Mouse (Mus musculus): ENCODE results near the gene Hmga2. TPM values are rescaled to one million over a fixed set of nuclear protein-coding genes. Genes with fewer than 3 reads are reported as not detected.

Hmga2 gene
- polyA plus RNA-seq, 1 experiment from 2014 or later = 12.5 TPM

GRCm38 (mm10) chr10:120397211-120397631, 79.0 kb downstream of the Hmga2 start:
- DNase-seq (ENCODE audit: low read depth, low spot score) (no peak), ATAC-seq (no peak)
- H3K27me3 ChIP-seq = no peaks in the 10 kb centered on the region
- TF ChIP-seq CTCF (IDR thresholded peaks at IDR 0.05) = no peak
- ChIA-PET CTCF (no interaction called here), POLR2A (no interaction called here)
- in situ Hi-C loops (cut with MboI; ENCODE audit: low pct_unique_long_range_greater_than_20kb) = no loop called here

- in situ Hi-C loops (cut with MboI; ENCODE audit: low pct_unique_long_range_greater_than_20kb) = no loop called here
- H3K27me3 ChIP-seq = no peaks in the 10 kb centered on the region
- TF ChIP-seq CTCF (IDR thresholded peaks at IDR 0.05) = no peak
- ATAC-seq = no peak
- ChIA-PET CTCF (interaction anchor here (1.0 kb wide), 1 partner anchor 75 kb away, joined by 3 read pairs; no protein-coding TSS in a partner anchor), POLR2A (no interaction called here)
- no peak for DNase-seq (ENCODE audit: low read depth, low spot score)
Measured at GRCm38 (mm10) chr10:120395550-120395949, 80.7 kb downstream of the Hmga2 start.

GRCm38 (mm10) chr10:120394740-120395139, 81.5 kb downstream of the Hmga2 start:
- ChIA-PET CTCF (no interaction called here), POLR2A (no interaction called here)
- no peak for ATAC-seq
- no peak for DNase-seq (ENCODE audit: low read depth, low spot score)
- H3K27me3 ChIP-seq = no peaks in the 10 kb centered on the region
- TF ChIP-seq CTCF (IDR thresholded peaks at IDR 0.05) = no peak
- in situ Hi-C loops (cut with MboI; ENCODE audit: low pct_unique_long_range_greater_than_20kb) = no loop called here

DNA sequence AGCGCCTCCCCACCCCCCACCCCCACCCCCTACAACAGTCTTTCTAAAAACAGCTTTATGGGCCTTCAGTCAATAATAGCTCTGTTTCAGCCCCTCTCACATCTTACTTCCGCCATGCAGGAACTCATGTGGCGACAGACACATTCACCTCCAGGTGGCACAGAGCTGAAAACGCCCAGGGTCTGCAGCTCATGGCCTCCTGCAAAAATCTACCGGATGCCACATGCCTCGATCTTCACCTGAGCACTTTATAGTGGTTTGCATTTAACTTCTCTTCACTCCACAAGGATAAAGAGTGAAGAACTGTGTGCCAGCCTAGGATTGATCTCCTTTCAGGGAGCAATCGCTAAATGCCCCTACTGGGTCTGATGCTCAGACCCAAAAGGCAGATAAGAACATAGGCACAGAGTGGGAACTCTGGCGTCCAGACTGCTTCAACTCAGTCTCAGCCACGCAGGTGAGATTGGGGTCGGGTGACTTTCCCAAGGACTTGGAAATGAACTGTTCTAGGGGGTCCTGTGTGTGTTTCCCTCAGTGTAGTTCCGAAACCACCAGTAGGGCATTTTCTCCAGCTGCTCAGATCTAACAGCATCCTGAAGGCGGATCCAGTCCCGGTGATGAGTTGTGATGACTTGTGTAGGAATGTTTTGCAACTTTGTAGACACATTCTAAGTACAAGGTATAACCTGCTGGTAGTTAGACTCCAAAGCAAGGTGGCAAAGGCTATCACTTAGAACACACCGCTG, 84.1 kb downstream of the Hmga2 start:
- DNase-seq (ENCODE audit: low read depth, low spot score) = no peak
- no peak for TF ChIP-seq CTCF (IDR thresholded peaks at IDR 0.05)
- in situ Hi-C loops (cut with MboI; ENCODE audit: low pct_unique_long_range_greater_than_20kb) = no loop called here
- ChIA-PET CTCF (interaction anchor here (1.5 to 2.2 kb wide), 2 partner anchors 10 to 13 kb away, joined by 5 to 9 read pairs; no protein-coding TSS in a partner anchor), POLR2A (no interaction called here)
- H3K27me3 ChIP-seq = no peaks in the 10 kb centered on the region
- ATAC-seq = no peak

GRCm38 (mm10) chr10:120390912-120391835, 85.1 kb downstream of the Hmga2 start:
- ChIA-PET CTCF (interaction anchor here (1.5 to 2.2 kb wide), 2 partner anchors 11 to 12 kb away, joined by 5 to 9 read pairs; no protein-coding TSS in a partner anchor), POLR2A (no interaction called here)
- no peaks in the 10 kb centered on the region for H3K27me3 ChIP-seq
- in situ Hi-C loops (cut with MboI; ENCODE audit: low pct_unique_long_range_greater_than_20kb) = no loop called here
- DNase-seq (ENCODE audit: low read depth, low spot score) (no peak), ATAC-seq (no peak)
- TF ChIP-seq CTCF (IDR thresholded peaks at IDR 0.05) = no peak

DNA sequence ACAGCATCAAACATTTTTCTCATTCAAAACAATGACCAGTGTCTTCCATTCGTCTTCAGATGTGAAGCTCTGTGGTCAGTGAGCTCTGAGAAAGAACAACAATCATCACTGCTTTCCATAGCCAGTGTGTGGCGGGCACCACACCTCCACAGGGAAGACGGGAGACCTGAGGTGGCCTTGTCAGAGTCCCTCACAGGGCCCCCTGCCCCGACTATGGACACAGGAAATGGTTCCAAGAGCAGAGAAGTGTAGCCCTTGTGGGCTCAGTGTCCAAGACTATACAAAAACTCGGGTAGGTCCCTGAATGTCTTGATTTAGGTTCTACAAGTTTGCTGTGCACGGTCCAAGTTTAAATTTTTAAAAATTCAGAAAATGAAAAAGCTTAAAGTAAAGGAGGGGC, 86.6 kb downstream of the Hmga2 start:
- in situ Hi-C loops (cut with MboI; ENCODE audit: low pct_unique_long_range_greater_than_20kb) = no loop called here
- TF ChIP-seq CTCF (IDR thresholded peaks at IDR 0.05) = no peak
- POLR2A ChIA-PET = no interaction called here
- H3K27me3 ChIP-seq = no peaks in the 10 kb centered on the region
- CTCF ChIA-PET = interaction anchor here (2.2 kb wide), 1 partner anchor 10 kb away, joined by 9 read pairs; no protein-coding TSS in a partner anchor
- DNase-seq (ENCODE audit: low read depth, low spot score) = no peak
- no peak for ATAC-seq

DNA sequence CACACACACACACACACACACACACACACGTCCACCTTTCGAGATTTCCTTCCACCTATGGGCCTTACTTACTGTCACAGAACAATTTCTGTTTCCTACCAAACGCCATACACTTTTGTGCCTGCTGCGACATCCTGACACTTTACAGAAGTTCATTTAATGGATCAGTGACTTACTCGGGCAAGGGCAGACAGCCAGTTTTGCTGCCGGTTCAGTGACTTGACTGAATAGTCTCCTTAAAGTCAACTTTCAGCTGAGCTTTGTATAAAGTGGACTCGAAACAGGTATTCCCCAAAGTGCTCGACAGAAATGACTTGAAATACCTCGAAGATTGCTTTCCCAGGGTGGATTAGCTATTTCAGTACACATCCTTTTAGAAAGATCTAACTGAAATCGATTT, 87.3 kb downstream of the Hmga2 start:
- ChIA-PET CTCF (no interaction called here), POLR2A (interaction anchor here (0.6 kb wide), 1 partner anchor 21 kb away, joined by 4 read pairs; no protein-coding TSS in a partner anchor)
- DNase-seq (ENCODE audit: low read depth, low spot score) (no peak), ATAC-seq (no peak)
- no peak for TF ChIP-seq CTCF (IDR thresholded peaks at IDR 0.05)
- H3K27me3 ChIP-seq = no peaks in the 10 kb centered on the region
- in situ Hi-C loops (cut with MboI; ENCODE audit: low pct_unique_long_range_greater_than_20kb) = no loop called here

GRCm38 (mm10) chr10:120388400-120388871, 87.8 kb downstream of the Hmga2 start:
- in situ Hi-C loops (cut with MboI; ENCODE audit: low pct_unique_long_range_greater_than_20kb) = no loop called here
- no peak for TF ChIP-seq CTCF (IDR thresholded peaks at IDR 0.05)
- DNase-seq (ENCODE audit: low read depth, low spot score) = no peak
- no peaks in the 10 kb centered on the region for H3K27me3 ChIP-seq
- ChIA-PET POLR2A (interaction anchor here (0.6 kb wide), 1 partner anchor 21 kb away, joined by 4 read pairs; no protein-coding TSS in a partner anchor), CTCF (interaction anchor here (1.1 kb wide), 1 partner anchor 85 kb away, joined by 3 read pairs; no protein-coding TSS in a partner anchor)
- ATAC-seq = no peak

DNA sequence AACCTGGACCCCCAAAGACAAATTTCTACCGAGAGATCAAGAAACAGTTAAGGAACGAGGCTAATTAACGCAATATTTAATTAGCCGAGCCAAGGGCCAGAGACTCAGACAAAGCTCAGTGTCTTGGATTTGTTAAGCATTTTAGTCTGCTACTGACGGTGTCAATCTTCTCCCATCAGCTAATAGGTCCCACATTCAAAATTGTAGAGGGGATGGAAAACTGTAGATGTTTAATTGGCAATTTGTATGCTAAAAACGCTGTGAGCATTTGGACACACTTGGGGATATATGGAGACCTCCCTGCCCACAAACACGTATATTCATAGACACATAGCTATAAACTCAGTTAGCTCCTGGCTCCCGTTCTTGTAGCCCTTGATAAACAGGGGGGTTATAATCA, 89.2 kb downstream of the Hmga2 start:
- ATAC-seq = no peak
- TF ChIP-seq CTCF (IDR thresholded peaks at IDR 0.05) = no peak
- ChIA-PET CTCF (interaction anchor here (2.0 kb wide), 1 partner anchor 18 kb away, joined by 5 read pairs; no protein-coding TSS in a partner anchor), POLR2A (interaction anchor here (0.6 kb wide), 1 partner anchor 21 kb away, joined by 5 read pairs; no protein-coding TSS in a partner anchor)
- DNase-seq (ENCODE audit: low read depth, low spot score) = no peak
- no peaks in the 10 kb centered on the region for H3K27me3 ChIP-seq
- in situ Hi-C loops (cut with MboI; ENCODE audit: low pct_unique_long_range_greater_than_20kb) = no loop called here

- ATAC-seq = no peak
- ChIA-PET POLR2A (interaction anchor here (0.6 kb wide), 1 partner anchor 9 kb away, joined by 3 read pairs; no protein-coding TSS in a partner anchor), CTCF (interaction anchor here (1.2 to 2.0 kb wide), 2 partner anchors 16 to 20 kb away, joined by 3 to 5 read pairs; no protein-coding TSS in a partner anchor)
- DNase-seq (ENCODE audit: low read depth, low spot score) = no peak
- in situ Hi-C loops (cut with MboI; ENCODE audit: low pct_unique_long_range_greater_than_20kb) = no loop called here
- TF ChIP-seq CTCF (IDR thresholded peaks at IDR 0.05) = no peak
- H3K27me3 ChIP-seq = no peaks in the 10 kb centered on the region
Measured at GRCm38 (mm10) chr10:120384797-120385600, 91.3 kb downstream of the Hmga2 start.

Measured in Patski (cell line).